Mouse (Mus musculus) ES-Bruce4 (cell line): ENCODE data around the gene Tbrg1. TPM values are rescaled to one million over a fixed set of nuclear protein-coding genes. Genes with fewer than 3 reads are reported as not detected.

Experiments used
- H3K27ac ChIP-seq: 2 replicates; pipeline ENCODE4 v1.5.1; 2012; ENCODE audit warnings: low read length, inconsistent platforms; ENCODE audit not compliant: insufficient read depth
- H3K27me3 ChIP-seq: 2 replicates; pipeline ENCODE4 v1.6.1; 2012; ENCODE audit warnings: mild to moderate bottlenecking, low read length, inconsistent platforms; ENCODE audit not compliant: control insufficient read depth, poor library complexity, insufficient read depth, severe bottlenecking
- H3K36me3 ChIP-seq: 2 replicates; pipeline ENCODE4 v1.6.1; 2012; ENCODE audit warnings: inconsistent platforms, mild to moderate bottlenecking, low read length, moderate library complexity; ENCODE audit not compliant: control insufficient read depth, poor library complexity, insufficient read depth, severe bottlenecking
- H3K4me1 ChIP-seq: one replicate; pipeline ENCODE4 v1.8.1; 2011; ENCODE audit warnings: low read length; ENCODE audit not compliant: control insufficient read depth, insufficient read depth
- H3K4me3 ChIP-seq: 2 replicates; pipeline ENCODE4 v1.5.1; 2011; ENCODE audit warnings: low read depth, mild to moderate bottlenecking, low read length
- H3K9ac ChIP-seq: 2 replicates; pipeline ENCODE4 v1.6.1; 2012; ENCODE audit warnings: low read depth, mild to moderate bottlenecking, inconsistent platforms; ENCODE audit not compliant: poor library complexity, severe bottlenecking
- H3K9me3 ChIP-seq: replicated peaks from 2 replicates; pipeline ENCODE4 v1.6.1; 2012; ENCODE audit warnings: mild to moderate bottlenecking, low read length, inconsistent platforms; ENCODE audit not compliant: control insufficient read depth, poor library complexity, insufficient read depth, severe bottlenecking
- CTCF ChIP-seq: IDR thresholded peaks from one replicate; pipeline ENCODE4 v1.8.1; 2011; ENCODE audit warnings: low read depth, low read length
- EP300 ChIP-seq: IDR thresholded peaks from 2 replicates; pipeline ENCODE4 v1.6.1; 2011; ENCODE audit warnings: low read depth, low read length; ENCODE audit not compliant: insufficient read depth
- POLR2A ChIP-seq: IDR thresholded peaks from one replicate; pipeline ENCODE4 v1.8.1; 2011; ENCODE audit warnings: low read length; ENCODE audit not compliant: insufficient read depth
- polyA plus RNA-seq: library from polyadenylated mRNA; stranded (reverse); fragments of >200 nt; gene quantifications from 2 replicates; pipeline ENCODE4 v1.2.4, GENCODE M21; 2011; ENCODE audit warnings: low read depth; ENCODE audit not compliant: missing spikeins, insufficient read depth, insufficient read length

Gene Tbrg1
- polyA plus RNA-seq, 1 experiment: 191 TPM

- peaks cover 2% of the 10 kb centered on the region for H3K4me1 ChIP-seq
- TF ChIP-seq EP300 (no peak), CTCF (no peak), POLR2A (no peak)
- no peaks in the 10 kb centered on the region for H3K27me3 ChIP-seq
- H3K9me3 ChIP-seq: no peaks in the 10 kb centered on the region
- no peak overlapping the region for H3K4me3 ChIP-seq
- no peak overlapping the region for H3K27ac ChIP-seq
- no peak overlapping the region for H3K9ac ChIP-seq
- H3K36me3 ChIP-seq: no peaks in the 10 kb centered on the region
These were observed 47.6 kb downstream of the Tbrg1 start for GRCm38 (mm10) chr9:37609558-37609957.

- Histone ChIP-seq H3K27me3 (no peaks in the 10 kb centered on the region), H3K9ac (no peak overlapping the region), H3K36me3 (no peaks in the 10 kb centered on the region), H3K4me3 (no peak overlapping the region), H3K4me1 (no peaks in the 10 kb centered on the region), H3K9me3 (no peaks in the 10 kb centered on the region), H3K27ac (no peak overlapping the region)
- TF ChIP-seq POLR2A (no peak), EP300 (no peak), CTCF (no peak)
These were observed 52.0 kb downstream of the Tbrg1 start for GRCm38 (mm10) chr9:37605089-37605488.

- no peaks in the 10 kb centered on the region for H3K36me3 ChIP-seq
- H3K9me3 ChIP-seq: no peaks in the 10 kb centered on the region
- H3K4me1 ChIP-seq: no peaks in the 10 kb centered on the region
- H3K9ac ChIP-seq: no peak overlapping the region
- TF ChIP-seq CTCF (no peak), POLR2A (no peak), EP300 (no peak)
- H3K27ac ChIP-seq: no peak overlapping the region
- H3K27me3 ChIP-seq: no peaks in the 10 kb centered on the region
- no peak overlapping the region for H3K4me3 ChIP-seq
These were observed 56.4 kb downstream of the Tbrg1 start for GRCm38 (mm10) chr9:37600538-37601205.

Other genes with a start within 250 kb of the Tbrg1 start
- gene Robo3, start 224.1 kb downstream of the Tbrg1 start, polyA plus RNA-seq: 1.5 and 1.7 TPM in 2 replicates
- gene Msantd2, start 168.0 kb downstream of the Tbrg1 start, polyA plus RNA-seq: 85.4 and 85.6 TPM in 2 replicates
- 1.7 and 3.1 TPM in 2 replicates for gene Esam, start 129.2 kb downstream of the Tbrg1 start, polyA plus RNA-seq
- 0.91 TPM in 1 of 2 replicates, not detected in the other for gene Vsig2, start 118.1 kb downstream of the Tbrg1 start, polyA plus RNA-seq
- 1.2 and 3.3 TPM in 2 replicates for gene Nrgn, start 104.4 kb downstream of the Tbrg1 start, polyA plus RNA-seq
- 9.4 and 10.0 TPM in 2 replicates for gene Siae, start 101.6 kb downstream of the Tbrg1 start, polyA plus RNA-seq
- 5.3 and 7.1 TPM in 2 replicates for gene Spa17, start 43.6 kb downstream of the Tbrg1 start, polyA plus RNA-seq
- not detected in 2 replicates for gene Panx3, start 11.9 kb upstream of the Tbrg1 start, polyA plus RNA-seq
- not detected in 2 replicates for gene Olfr160, start 58.9 kb upstream of the Tbrg1 start, polyA plus RNA-seq
- not detected in 2 replicates for gene Olfr874, start 87.8 kb upstream of the Tbrg1 start, polyA plus RNA-seq
- not detected in 2 replicates for gene Olfr875, start 114.5 kb upstream of the Tbrg1 start, polyA plus RNA-seq
- gene Olfr876, start 145.7 kb upstream of the Tbrg1 start, polyA plus RNA-seq: not detected in 2 replicates
- gene Olfr877, start 197.0 kb upstream of the Tbrg1 start, polyA plus RNA-seq: not detected in 2 replicates
- not detected in 2 replicates for gene Olfr145, start 239.4 kb upstream of the Tbrg1 start, polyA plus RNA-seq